Mouse (Mus musculus) hindbrain, postnatal 0 days (tissue): Measurements from ENCODE around the gene Suco. TPM values are rescaled to one million over a fixed set of nuclear protein-coding genes. Genes with fewer than 3 reads are reported as not detected.

Source experiments
- ATAC-seq: fragments of 200-750 bp; cut with Nextera tagmentation; 2 replicates; pipeline ENCODE4 v1.8.0; 2017; ENCODE audit warnings: mild to moderate bottlenecking, moderate TSS enrichment, moderate library complexity
- DNase-seq: peaks from one replicate; pipeline ENCODE4 v3.0.0-alpha.2; 2015; ENCODE audit warnings: low spot score
- H3K27ac ChIP-seq: fragments of 300-500 bp; sonication (generic); 2 replicates; pipeline ENCODE4 v1.5.1; 2014; ENCODE audit warnings: mild to moderate bottlenecking
- H3K27me3 ChIP-seq: fragments of 300-500 bp; sonication (generic); 2 replicates; pipeline ENCODE4 v1.6.1; 2014; ENCODE audit warnings: low read length, mixed read lengths; ENCODE audit not compliant: insufficient read depth
- H3K36me3 ChIP-seq: fragments of 300-500 bp; sonication (generic); 2 replicates; pipeline ENCODE4 v1.6.1; 2014; ENCODE audit warnings: low read length, mixed read lengths; ENCODE audit not compliant: insufficient read depth
- H3K4me1 ChIP-seq: fragments of 300-500 bp; sonication (generic); 2 replicates; pipeline ENCODE4 v1.6.1; 2014; ENCODE audit warnings: antibody characterized with exemption, low read length, mixed read lengths; ENCODE audit not compliant: insufficient read depth
- H3K4me2 ChIP-seq: fragments of 300-500 bp; sonication (generic); 2 replicates; pipeline ENCODE4 v1.6.1; 2014; ENCODE audit warnings: low read depth, mild to moderate bottlenecking, low read length, moderate library complexity, mixed read lengths
- H3K4me3 ChIP-seq: fragments of 300-500 bp; sonication (generic); 2 replicates; pipeline ENCODE4 v1.5.1; 2014; ENCODE audit warnings: low read length
- H3K9ac ChIP-seq: fragments of 300-500 bp; sonication (generic); replicated peaks from 2 replicates; pipeline ENCODE4 v1.6.1; 2014; ENCODE audit warnings: mild to moderate bottlenecking, low read length, moderate library complexity, mixed read lengths
- H3K9me3 ChIP-seq: fragments of 300-500 bp; sonication (generic); 2 replicates; pipeline ENCODE4 v1.6.1; 2016; ENCODE audit warnings: low read length, mixed read lengths
- CTCF ChIP-seq: IDR thresholded peaks from 2 replicates; pipeline ENCODE4 v1.5.1; 2016; ENCODE audit warnings: antibody characterized with exemption, control low read depth, low read depth
- WGBS: fragments of 180-500 bp; shearing (Covaris S2); extraction: QIAGEN DNeasy Blood & Tissue Kit; methylation state at CpG from one replicate; pipeline ENCODE4 v1.1.7; 2014; 5-methylcytosine and 5-hydroxymethylcytosine counted together
- polyA plus RNA-seq: library from polyadenylated mRNA; unstranded; fragments of >200 nt; fragmentation: Nextera tagmentation; extraction: Ambion mirVana; gene quantifications from 2 replicates; pipeline ENCODE4 v1.2.1, GENCODE M21; 2015
- total RNA-seq: library from RNA; depleted of rRNA; stranded (reverse); fragments of >200 nt; gene quantifications from 2 replicates; pipeline ENCODE4 v1.2.3, GENCODE M21; 2014

Gene Suco
- total and polyA plus RNA-seq, 2 experiments from 2014 or later, result 18.1 to 23.6 TPM

DNA sequence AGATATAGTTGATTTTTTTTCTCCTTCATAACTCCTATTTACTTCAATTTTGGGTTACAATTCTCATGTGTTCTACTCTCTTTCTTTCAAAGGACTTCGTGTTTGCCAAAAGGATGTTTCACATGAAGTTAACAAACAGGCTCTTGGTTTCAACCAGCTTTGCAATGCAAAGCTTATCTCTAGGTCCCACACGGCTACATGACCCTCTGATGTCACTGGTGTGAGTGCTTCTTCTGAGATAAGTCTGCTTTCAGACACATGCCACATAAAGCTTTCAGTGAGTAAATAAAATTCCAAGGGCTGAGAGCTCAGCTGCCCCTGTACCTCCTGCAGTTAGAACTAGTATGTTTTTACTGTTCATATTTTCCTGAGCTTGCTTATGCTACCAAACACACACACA lies 18.1 kb upstream of the Suco start:
- DNase-seq (no peak), ATAC-seq (no peak)
- TF ChIP-seq CTCF, result no peak
- H3K9me3 ChIP-seq, result no peaks in the 10 kb centered on the region
- H3K27ac ChIP-seq, result no peak overlapping the region
- no peak overlapping the region for H3K4me3 ChIP-seq
- no peaks in the 10 kb centered on the region for H3K4me1 ChIP-seq
- WGBS, result 72% methylated on average over 2 of the region's 2 CpGs
- no peak overlapping the region for H3K9ac ChIP-seq
- H3K4me2 ChIP-seq, result no peak overlapping the region
- H3K27me3 ChIP-seq, result no peaks in the 10 kb centered on the region
- no peaks in the 10 kb centered on the region for H3K36me3 ChIP-seq

DNA sequence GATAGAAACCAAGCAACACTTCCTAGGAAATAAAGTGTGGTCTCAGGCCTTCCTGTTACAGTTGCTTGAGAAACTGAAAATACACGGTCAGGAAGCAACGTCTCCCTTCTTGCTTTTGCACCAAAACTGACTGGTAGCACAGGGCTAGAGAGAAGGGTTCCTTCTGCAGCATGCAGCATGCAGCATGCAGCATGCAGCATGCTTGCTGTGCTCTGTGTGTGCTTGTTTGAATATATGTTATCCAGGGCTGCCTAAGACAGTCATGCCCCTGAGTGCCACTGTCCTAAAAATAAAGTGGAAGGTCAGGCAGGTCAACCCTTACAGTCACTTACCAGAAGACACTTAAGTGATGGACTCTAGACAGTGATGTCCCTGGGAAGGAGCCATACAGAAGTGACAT lies 17.6 kb upstream of the Suco start:
- Histone ChIP-seq H3K9ac (no peak overlapping the region), H3K9me3 (no peaks in the 10 kb centered on the region), H3K36me3 (no peaks in the 10 kb centered on the region), H3K4me2 (no peak overlapping the region), H3K27me3 (no peaks in the 10 kb centered on the region), H3K27ac (no peak overlapping the region), H3K4me1 (no peaks in the 10 kb centered on the region), H3K4me3 (no peak overlapping the region)
- TF ChIP-seq CTCF, result no peak
- no peak for DNase-seq
- 88% methylated on average over 2 of the region's 2 CpGs for WGBS
- no peak for ATAC-seq

DNA sequence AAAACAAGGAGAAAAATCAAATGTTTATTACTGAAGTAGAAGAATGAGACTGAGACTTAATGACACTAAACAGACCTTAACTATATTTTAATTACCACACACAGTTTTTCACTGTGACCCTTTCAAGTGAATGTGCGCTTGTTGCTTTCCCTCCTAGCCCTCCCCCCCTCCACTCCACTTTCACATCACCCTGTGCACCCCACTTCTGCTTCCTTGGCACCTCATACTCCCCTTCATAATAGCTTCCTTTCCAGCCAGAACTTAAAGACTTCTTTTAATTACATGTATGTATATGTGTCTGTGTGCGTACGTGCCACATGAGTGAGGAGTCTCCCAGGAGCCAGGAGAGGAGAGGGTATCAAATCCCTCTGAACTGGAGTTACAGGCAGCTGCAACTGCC lies 12.3 kb upstream of the Suco start:
- TF ChIP-seq CTCF, result no peak
- WGBS, result 94% methylated on average over 3 of the region's 3 CpGs
- no peak overlapping the region for H3K9ac ChIP-seq
- no peaks in the 10 kb centered on the region for H3K36me3 ChIP-seq
- no peak overlapping the region for H3K4me2 ChIP-seq
- H3K4me3 ChIP-seq, result no peak overlapping the region
- H3K27ac ChIP-seq, result no peak overlapping the region
- no peaks in the 10 kb centered on the region for H3K27me3 ChIP-seq
- ATAC-seq (no peak), DNase-seq (no peak)
- H3K4me1 ChIP-seq, result no peaks in the 10 kb centered on the region
- H3K9me3 ChIP-seq, result no peaks in the 10 kb centered on the region

DNA sequence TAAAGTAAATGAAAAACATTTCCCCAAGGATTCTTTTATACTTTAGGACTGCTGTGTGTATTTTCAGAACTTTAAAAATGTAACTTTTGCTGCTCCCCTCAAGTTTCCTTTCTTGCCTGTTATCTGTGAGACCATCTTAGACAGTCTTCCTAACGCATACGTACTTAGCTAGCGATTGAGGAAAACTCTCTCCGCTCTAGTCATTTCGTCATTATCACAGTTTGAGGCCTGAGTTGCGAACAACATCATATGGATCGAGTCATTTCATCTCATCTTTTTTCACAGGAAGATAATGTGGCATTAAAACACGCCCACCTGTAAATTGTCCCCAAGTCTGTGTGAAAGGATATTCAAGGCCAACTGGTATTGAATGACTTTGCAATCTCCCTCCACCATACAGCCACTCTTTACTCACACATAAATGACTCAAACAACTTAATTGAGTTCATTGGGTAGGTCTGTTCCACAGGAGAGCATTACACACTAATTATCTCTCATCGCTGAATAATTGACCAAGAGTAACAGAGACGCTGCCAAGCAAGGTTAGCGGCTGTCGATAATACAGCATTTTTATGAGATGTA lies 11.3 kb upstream of the Suco start:
- H3K27ac ChIP-seq, result no peak overlapping the region
- H3K4me3 ChIP-seq, result no peak overlapping the region
- no peak for TF ChIP-seq CTCF
- H3K9ac ChIP-seq, result no peak overlapping the region
- no peak overlapping the region for H3K4me2 ChIP-seq
- 89% methylated on average over 12 of the region's 12 CpGs for WGBS
- H3K4me1 ChIP-seq, result no peaks in the 10 kb centered on the region
- ATAC-seq (no peak), DNase-seq (no peak)
- H3K36me3 ChIP-seq, result no peaks in the 10 kb centered on the region
- H3K27me3 ChIP-seq, result no peaks in the 10 kb centered on the region
- no peaks in the 10 kb centered on the region for H3K9me3 ChIP-seq

DNA sequence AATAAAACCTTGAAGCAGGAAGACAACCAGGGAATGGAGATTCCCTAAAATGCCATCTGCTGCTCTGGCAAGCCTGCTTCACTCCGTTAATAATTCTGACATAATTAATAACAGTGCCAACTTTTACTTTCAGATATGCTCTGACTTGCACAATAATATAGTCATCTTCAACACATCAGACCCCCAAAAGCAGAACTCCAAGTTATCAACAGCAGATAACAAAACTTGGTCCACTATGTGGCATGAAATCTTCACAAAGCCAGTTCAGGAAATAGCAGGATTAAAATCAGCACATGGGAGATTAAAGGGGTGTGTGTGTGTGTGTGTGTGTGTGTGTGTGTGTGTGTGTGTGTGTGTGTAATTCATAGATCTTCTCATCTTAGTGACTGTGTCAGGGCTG lies 9.3 kb upstream of the Suco start:
- H3K9ac ChIP-seq, result no peak overlapping the region
- ATAC-seq (no peak), DNase-seq (no peak)
- no peak overlapping the region for H3K27ac ChIP-seq
- no peaks in the 10 kb centered on the region for H3K9me3 ChIP-seq
- WGBS, result 57% methylated on average over 1 of the region's 1 CpGs
- TF ChIP-seq CTCF, result no peak
- H3K36me3 ChIP-seq, result no peaks in the 10 kb centered on the region
- no peak overlapping the region for H3K4me2 ChIP-seq
- no peak overlapping the region for H3K4me3 ChIP-seq
- H3K27me3 ChIP-seq, result no peaks in the 10 kb centered on the region
- no peaks in the 10 kb centered on the region for H3K4me1 ChIP-seq

DNA sequence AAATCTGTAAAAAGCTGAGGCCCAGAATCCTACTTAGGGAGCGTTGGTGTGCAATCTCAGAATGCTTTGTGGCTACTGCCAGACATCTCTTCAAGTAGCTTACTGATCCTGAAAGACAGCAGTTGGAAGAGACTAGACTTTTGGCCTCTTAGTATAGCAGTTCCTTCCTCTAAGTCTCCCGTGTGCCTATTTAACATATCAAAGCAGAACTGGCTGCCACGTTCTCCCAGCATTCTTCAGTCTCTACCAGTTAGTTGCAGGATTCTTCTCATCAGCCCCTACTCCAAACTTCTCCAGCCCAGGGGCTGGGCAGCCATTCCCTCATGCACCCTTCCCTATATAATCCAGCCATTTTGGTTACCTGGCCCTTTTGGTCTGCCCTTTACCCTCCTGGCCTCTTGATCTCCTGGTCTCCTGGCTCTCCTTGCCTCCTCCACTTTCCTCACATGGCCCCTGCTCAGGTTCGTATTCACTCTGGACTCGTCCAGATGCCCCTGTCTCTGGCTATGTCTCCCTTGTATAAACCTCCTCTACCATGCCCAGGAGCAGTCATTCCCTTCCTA lies 1.2 kb upstream of the Suco start:
- 22% methylated on average over 5 of the region's 5 CpGs for WGBS
- H3K4me3 ChIP-seq, result peak overlapping the region; percentile 94
- no peaks in the 10 kb centered on the region for H3K9me3 ChIP-seq
- H3K36me3 ChIP-seq, result no peaks in the 10 kb centered on the region
- no peak for DNase-seq
- H3K27me3 ChIP-seq, result no peaks in the 10 kb centered on the region
- TF ChIP-seq CTCF, result no peak
- H3K4me1 ChIP-seq, result peaks cover 19% of the 10 kb centered on the region
- 0 out of 2 replicates have a peak overlapping the region, but pooled peaks have one; percentile 3 for H3K9ac ChIP-seq
- peak overlapping the region; percentile 63 for H3K4me2 ChIP-seq
- H3K27ac ChIP-seq, result peak overlapping the region; percentile 29; the same call in 1 of the 2 replicates
- no peak for ATAC-seq

DNA sequence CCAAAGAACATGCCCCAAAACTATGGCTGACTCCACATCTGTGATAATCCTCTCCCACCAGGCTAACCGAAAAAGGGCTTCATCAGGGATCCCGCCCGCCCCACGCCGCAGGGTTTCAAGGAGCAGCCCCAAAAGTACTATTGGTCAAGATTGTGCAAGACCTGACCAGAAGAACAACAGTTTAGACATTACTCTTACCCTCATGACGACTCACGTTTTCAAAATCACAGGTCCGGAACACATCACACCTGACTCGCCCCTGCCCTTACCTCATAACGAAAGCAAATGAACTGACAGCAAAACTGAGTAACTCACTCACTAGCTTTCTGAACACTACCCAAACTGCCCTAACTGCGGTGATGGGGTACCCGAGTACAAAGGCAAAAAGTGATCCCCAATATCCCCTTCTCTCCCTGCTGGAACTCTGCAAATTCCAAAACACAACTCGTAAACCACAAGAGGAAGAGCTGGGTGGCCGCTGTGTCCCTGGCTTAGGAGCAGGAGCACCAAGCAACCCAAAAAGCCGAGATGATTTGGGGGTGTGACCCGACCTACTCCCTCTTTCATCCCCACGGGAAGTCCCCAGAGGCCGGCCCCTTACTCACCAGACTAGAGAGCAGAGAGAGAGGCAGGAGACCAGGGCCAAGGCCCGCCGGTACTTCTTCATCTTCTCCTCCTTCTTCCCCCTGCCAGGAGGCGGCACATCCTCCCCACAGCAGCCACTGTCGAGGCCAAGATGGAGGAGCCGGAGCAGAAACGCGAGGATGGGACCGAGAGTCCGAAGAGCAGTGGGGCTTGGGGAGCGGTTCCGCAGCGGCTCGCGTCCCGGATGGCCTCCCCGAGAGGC lies 553 bp downstream of the Suco start:
- Histone ChIP-seq H3K4me3 (peak overlapping the region; percentile 94), H3K27me3 (no peaks in the 10 kb centered on the region), H3K9me3 (no peaks in the 10 kb centered on the region), H3K9ac (peak overlapping the region; percentile 88), H3K4me1 (peaks cover 19% of the 10 kb centered on the region), H3K27ac (peak overlapping the region; percentile 97), H3K4me2 (peak overlapping the region; percentile 94), H3K36me3 (no peaks in the 10 kb centered on the region)
- ATAC-seq (peak; percentile 54), DNase-seq (peak; percentile 5)
- peak; percentile 47 for TF ChIP-seq CTCF
- under 1% methylated on average over 31 of the region's 34 CpGs for WGBS
